Mouse (Mus musculus) liver, embryonic 15.5 days (tissue): ENCODE results near the gene Cldn9. TPM values are rescaled to one million over a fixed set of nuclear protein-coding genes. Genes with fewer than 3 reads are reported as not detected.
A peak's percentile ranks its signal among the peaks of the same experiment; 100 is the strongest.

Source experiments
- ATAC-seq: fragments of 200-750 bp; cut with Nextera tagmentation; 2 replicates; pipeline ENCODE4 v1.8.0; 2017; ENCODE audit warnings: moderate number of reproducible peaks, mild to moderate bottlenecking, moderate library complexity; ENCODE audit not compliant: insufficient read depth
- H3K27ac ChIP-seq: fragments of 300-500 bp; sonication (generic); replicated peaks from 2 replicates; pipeline ENCODE4 v1.5.1; 2015; ENCODE audit warnings: mild to moderate bottlenecking, inconsistent platforms
- H3K27me3 ChIP-seq: fragments of 300-500 bp; sonication (generic); 2 replicates; pipeline ENCODE4 v1.6.1; 2015; ENCODE audit warnings: mild to moderate bottlenecking, inconsistent platforms
- H3K36me3 ChIP-seq: fragments of 300-500 bp; sonication (generic); replicated peaks from 2 replicates; pipeline ENCODE4 v1.6.1; 2015; ENCODE audit warnings: moderate library complexity, mild to moderate bottlenecking, inconsistent platforms
- H3K4me1 ChIP-seq: fragments of 300-500 bp; sonication (generic); replicated peaks from 2 replicates; pipeline ENCODE4 v1.6.1; 2015; ENCODE audit warnings: inconsistent platforms
- H3K4me2 ChIP-seq: fragments of 300-500 bp; sonication (generic); 2 replicates; pipeline ENCODE4 v1.6.1; 2015; ENCODE audit warnings: moderate library complexity, mild to moderate bottlenecking, inconsistent platforms
- H3K4me3 ChIP-seq: fragments of 300-500 bp; sonication (generic); replicated peaks from 2 replicates; pipeline ENCODE4 v1.5.1; 2015; ENCODE audit warnings: mild to moderate bottlenecking, inconsistent platforms
- H3K9ac ChIP-seq: fragments of 300-500 bp; sonication (generic); 2 replicates; pipeline ENCODE4 v1.6.1; 2015; ENCODE audit warnings: moderate library complexity, mild to moderate bottlenecking, inconsistent platforms
- H3K9me3 ChIP-seq: fragments of 300-500 bp; sonication (generic); replicated peaks from 2 replicates; pipeline ENCODE4 v1.6.1; 2016; ENCODE audit warnings: inconsistent platforms
- WGBS: fragments of 180-500 bp; shearing (Covaris S2); methylation state at CpG from one replicate; pipeline ENCODE4 v1.1.7; 2015; ENCODE audit warnings: mixed read lengths; ENCODE audit not compliant: insufficient replicate concordance; 5-methylcytosine and 5-hydroxymethylcytosine counted together
- polyA plus RNA-seq: library from polyadenylated mRNA; unstranded; fragments of >200 nt; fragmentation: Nextera tagmentation; extraction: Ambion mirVana; gene quantifications from 2 replicates; pipeline ENCODE4 v1.2.1, GENCODE M21; 2015

Gene Cldn9
- polyA plus RNA-seq, 1 experiment from 2014 or later, result not detected

DNA sequence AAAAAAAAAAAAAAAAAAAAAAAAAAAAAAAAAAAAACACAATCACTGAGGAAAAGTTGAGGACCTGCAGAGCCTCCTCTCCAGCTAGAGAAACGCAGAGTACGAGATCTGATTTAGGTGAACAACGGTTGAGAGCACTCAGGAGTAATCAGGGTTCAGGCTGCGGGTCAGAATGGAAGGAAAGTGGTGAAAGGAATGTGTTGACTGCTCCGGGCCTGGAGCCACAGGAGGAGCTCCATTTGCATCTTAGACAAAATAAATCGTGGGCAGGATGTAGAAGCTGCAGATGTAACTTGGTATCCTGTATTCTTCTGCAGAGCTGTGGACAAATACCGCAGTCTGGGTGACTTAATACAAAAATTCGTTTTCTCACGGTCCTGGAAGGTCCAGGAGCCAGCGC lies 37.9 kb downstream of the Cldn9 start:
- WGBS, result 45% methylated on average over 10 of the region's 10 CpGs
- Histone ChIP-seq H3K27me3 (peaks cover 46% of the 10 kb centered on the region), H3K4me3 (no peak overlapping the region), H3K27ac (no peak overlapping the region), H3K4me1 (peaks cover 6% of the 10 kb centered on the region; the same call in 1 of the 2 replicates), H3K36me3 (no peaks in the 10 kb centered on the region), H3K9me3 (no peaks in the 10 kb centered on the region), H3K4me2 (no peak overlapping the region), H3K9ac (no peak overlapping the region)
- ATAC-seq, result no peak

DNA sequence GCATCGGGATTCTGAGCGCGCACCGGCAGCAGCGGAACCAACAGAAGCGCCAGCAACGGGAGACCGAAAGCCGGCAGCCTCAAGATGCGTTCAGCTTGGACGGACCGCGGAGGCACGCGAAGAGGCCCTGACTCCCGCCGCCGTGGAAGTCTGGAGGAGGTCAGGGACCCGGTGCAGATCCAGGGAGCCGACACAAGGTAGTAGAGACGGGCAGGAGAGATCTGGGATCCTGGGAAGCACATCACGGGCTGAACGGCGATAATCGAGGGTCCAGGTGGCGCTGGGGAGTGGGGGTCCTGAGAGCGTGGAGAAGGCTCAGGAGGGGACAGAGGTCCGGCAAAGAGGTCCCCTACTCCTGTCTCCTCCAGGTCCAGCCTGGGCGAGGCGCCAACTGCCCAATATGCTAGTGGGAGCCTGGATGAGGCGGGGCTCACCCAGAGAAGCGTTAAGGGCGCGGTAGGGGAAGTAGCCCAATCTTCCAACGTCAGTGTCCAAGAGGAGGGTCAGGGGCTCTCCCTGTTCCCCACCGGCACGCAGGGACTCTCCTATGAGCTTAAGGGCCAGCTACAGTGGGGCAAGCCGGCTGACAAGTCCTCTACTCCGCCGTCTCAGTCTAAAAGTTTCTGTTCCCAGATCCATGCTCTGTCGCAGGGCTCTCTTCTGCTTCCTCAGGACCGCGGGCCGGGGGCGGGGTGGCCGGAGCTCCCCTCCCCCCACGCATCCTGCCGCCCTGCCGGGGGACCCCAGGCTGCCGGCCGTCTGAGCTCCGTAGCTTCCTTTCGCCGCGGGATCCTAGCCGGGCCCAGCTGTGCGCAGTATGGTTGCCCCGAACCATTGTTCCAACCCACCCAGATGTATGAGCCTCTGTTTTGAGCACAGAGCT lies 39.0 kb downstream of the Cldn9 start, which contains the start of gene Mmp25:
Gene Mmp25 (minus strand): TSS at position 665 of the 883 bp plus-strand sequence.
- H3K36me3 ChIP-seq, result no peaks in the 10 kb centered on the region
- peaks cover 6% of the 10 kb centered on the region; the same call in 1 of the 2 replicates for H3K4me1 ChIP-seq
- no peak within 1 kb of the TSS for H3K9ac ChIP-seq
- H3K27me3 ChIP-seq, result peaks cover 46% of the 10 kb centered on the region
- H3K27ac ChIP-seq, result no peak within 1 kb of the TSS
- no peaks in the 10 kb centered on the region for H3K9me3 ChIP-seq
- ATAC-seq, result no peak
- H3K4me2 ChIP-seq, result peak within 1 kb of the TSS; percentile 55
- H3K4me3 ChIP-seq, result peak within 1 kb of the TSS; percentile 41
- WGBS, result 2% methylated on average over 58 of the region's 58 CpGs

Other genes starting within 250 kb of the Cldn9 start
- not detected in 2 replicates for gene Vmn2r117, start 204.3 kb downstream of the Cldn9 start, polyA plus RNA-seq
- 5.3 and 5.5 TPM in 2 replicates for gene Zfp213, start 119.8 kb downstream of the Cldn9 start, polyA plus RNA-seq
- 1.3 and 1.8 TPM in 2 replicates for gene Zfp13, start 84.5 kb downstream of the Cldn9 start, polyA plus RNA-seq
- gene Zscan10, start 83.2 kb downstream of the Cldn9 start, polyA plus RNA-seq, result 0.16 TPM in 1 of 2 replicates, not detected in the other
- 0.40 and 0.64 TPM in 2 replicates for gene Mmp25, start 38.7 kb downstream of the Cldn9 start, polyA plus RNA-seq
- gene Bicdl2, start 23.5 kb downstream of the Cldn9 start, polyA plus RNA-seq, result 0.13 TPM in 1 of 2 replicates, not detected in the other
- 20.2 and 23.5 TPM in 2 replicates for gene Hcfc1r1, start 10.4 kb downstream of the Cldn9 start, polyA plus RNA-seq
- 19.7 and 22.4 TPM in 2 replicates for gene Thoc6, start 10.1 kb downstream of the Cldn9 start, polyA plus RNA-seq
- gene Tnfrsf12a, start 6.6 kb downstream of the Cldn9 start, polyA plus RNA-seq, result 5.8 and 6.4 TPM in 2 replicates
- 0.89 and 2.0 TPM in 2 replicates for gene Cldn6, start 4.8 kb downstream of the Cldn9 start, polyA plus RNA-seq
- gene 1520401A03Rik, start 38.8 kb upstream of the Cldn9 start, polyA plus RNA-seq, result 0.10 and 0.15 TPM in 2 replicates
- 28.8 and 34.7 TPM in 2 replicates for gene Pkmyt1, start 42.3 kb upstream of the Cldn9 start, polyA plus RNA-seq
- 7.9 and 8.0 TPM in 2 replicates for gene Paqr4, start 56.8 kb upstream of the Cldn9 start, polyA plus RNA-seq
- gene Kremen2, start 61.8 kb upstream of the Cldn9 start, polyA plus RNA-seq, result not detected in 2 replicates
- gene Flywch1, start 87.6 kb upstream of the Cldn9 start, polyA plus RNA-seq, result 9.4 and 12.1 TPM in 2 replicates
- gene Flywch2, start 102.1 kb upstream of the Cldn9 start, polyA plus RNA-seq, result 0.93 and 0.94 TPM in 2 replicates
- gene Srrm2, start 106.5 kb upstream of the Cldn9 start, polyA plus RNA-seq, result 167 and 170 TPM in 2 replicates
- gene Elob, start 145.1 kb upstream of the Cldn9 start, polyA plus RNA-seq, result 388 and 452 TPM in 2 replicates
- not detected in 2 replicates for gene Prss33, start 152.0 kb upstream of the Cldn9 start, polyA plus RNA-seq
- gene Prss32, start 159.8 kb upstream of the Cldn9 start, polyA plus RNA-seq, result not detected in 2 replicates
- 0.10 TPM in 1 of 2 replicates, not detected in the other for gene Prss41, start 160.1 kb upstream of the Cldn9 start, polyA plus RNA-seq
- not detected in 2 replicates for gene Prss21, start 184.0 kb upstream of the Cldn9 start, polyA plus RNA-seq
- not detected in 2 replicates for gene Dcpp1, start 196.8 kb upstream of the Cldn9 start, polyA plus RNA-seq
- not detected in 2 replicates for gene Dcpp2, start 196.9 kb upstream of the Cldn9 start, polyA plus RNA-seq
- gene Dcpp3, start 233.4 kb upstream of the Cldn9 start, polyA plus RNA-seq, result not detected in 2 replicates